Comparison of ENCODE assay signal across 12 mouse cellular contexts in genomic region chr8:3277266-3277665, GRCm38 (mm10). TPM values are rescaled to one million over a fixed set of nuclear protein-coding genes. Genes with fewer than 3 reads are reported as not detected.
DNase-seq lines count a peak whose midpoint lies in the region; ATAC-seq and TF ChIP-seq lines count a peak whose summit lies in the region.
"Had no signal": no experiment of that assay in that cellular context is flagged by ENCODE, and none has a peak within 500 bp of the region (broad histone marks: within the 10 kb centered on the region; RNA-seq: fewer than 3 reads in every experiment).

No protein-coding gene starts in this region.

- H3K4me2 ChIP-seq in heart, embryonic 12.5 days, result peak overlapping the region; percentile 90
- peak overlapping the region; percentile 92 for H3K4me2 ChIP-seq in hindbrain, embryonic 13.5 days

- H3K9ac ChIP-seq in heart, embryonic 12.5 days, result no peak overlapping the region
- no peak overlapping the region for H3K9ac ChIP-seq in hindbrain, embryonic 13.5 days
- H3K9ac ChIP-seq: limb, embryonic 15.5 days had no signal

- no peak for DNase-seq in heart, adult 8-10 months (ENCODE audit: low spot score)
- no peak for DNase-seq in midbrain, embryonic 10.5 days (ENCODE audit: low spot score)
- no peak for DNase-seq in thymus, postnatal 0 days (ENCODE audit: low spot score)
- DNase-seq in adrenal gland, postnatal 36 days, result no peak
- DNase-seq in ovary, postnatal 14 days (ENCODE audit: low spot score), result no peak
- DNase-seq: cerebellum, adult 9-10 months; kidney, postnatal 36 days had no signal

- no peak for TF ChIP-seq POLR2A in cortical plate, adult 2 months (IDR thresholded peaks at IDR 0.05; ENCODE audit: extremely low read depth, insufficient read depth, low read length)

- no peak for TF ChIP-seq CTCF in cortical plate, adult 2 months (IDR thresholded peaks at IDR 0.05; ENCODE audit: extremely low read depth, insufficient read depth, low read length)

- H3K27ac ChIP-seq in heart, embryonic 12.5 days (ENCODE audit: poor library complexity, severe bottlenecking), result no peak overlapping the region
- H3K27ac ChIP-seq in cortical plate, adult 2 months (ENCODE audit: insufficient read depth, low read length), result no peak overlapping the region
- no peak overlapping the region for H3K27ac ChIP-seq in hindbrain, embryonic 13.5 days
- H3K27ac ChIP-seq in midbrain, embryonic 10.5 days (replicated peaks), result no peak overlapping the region
- H3K27ac ChIP-seq: limb, embryonic 15.5 days had no signal

- peak overlapping the region; percentile 99; the same call in 1 of the 2 replicates for H3K4me3 ChIP-seq in heart, embryonic 12.5 days
- peak overlapping the region; percentile 17; the same call in 1 of the 2 replicates for H3K4me3 ChIP-seq in cortical plate, adult 2 months (ENCODE audit: insufficient read depth, low read length)
- peak overlapping the region; percentile 98 for H3K4me3 ChIP-seq in hindbrain, embryonic 13.5 days
- H3K4me3 ChIP-seq in midbrain, embryonic 10.5 days, result peak overlapping the region; percentile 89; the same call in 1 of the 2 replicates

- H3K9me3 ChIP-seq in heart, embryonic 12.5 days (replicated peaks), result no peaks in the 10 kb centered on the region; the same call in 1 of the 2 replicates
- no peaks in the 10 kb centered on the region for H3K9me3 ChIP-seq in hindbrain, embryonic 13.5 days
- H3K9me3 ChIP-seq in midbrain, embryonic 10.5 days (replicated peaks), result no peaks in the 10 kb centered on the region; the same call in 1 of the 2 replicates
- H3K9me3 ChIP-seq: limb, embryonic 15.5 days had no signal

- H3K27me3 ChIP-seq in heart, embryonic 12.5 days (replicated peaks), result no peaks in the 10 kb centered on the region
- H3K27me3 ChIP-seq in hindbrain, embryonic 13.5 days, result no peaks in the 10 kb centered on the region
- H3K27me3 ChIP-seq in midbrain, embryonic 10.5 days (ENCODE audit: low read depth, poor library complexity, severe bottlenecking), result no peaks in the 10 kb centered on the region
- H3K27me3 ChIP-seq: limb, embryonic 15.5 days had no signal

- peaks cover 33% of the 10 kb centered on the region for H3K4me1 ChIP-seq in heart, embryonic 12.5 days (replicated peaks)
- peaks cover 12% of the 10 kb centered on the region for H3K4me1 ChIP-seq in cortical plate, adult 2 months (ENCODE audit: control insufficient read depth, insufficient read depth, low read length)
- H3K4me1 ChIP-seq in hindbrain, embryonic 13.5 days (replicated peaks), result peaks cover 42% of the 10 kb centered on the region
- peaks cover 29% of the 10 kb centered on the region for H3K4me1 ChIP-seq in midbrain, embryonic 10.5 days

- no peak for ATAC-seq in heart, embryonic 12.5 days (ENCODE audit: insufficient number of reproducible peaks, low FRiP score)
- ATAC-seq in hindbrain, embryonic 13.5 days (ENCODE audit: low FRiP score), result no peak
- ATAC-seq: CD4-positive, CD25-positive, alpha-beta regulatory T cell, adult 4 months had no signal

- H3K36me3 ChIP-seq in heart, embryonic 12.5 days, result peaks cover 12% of the 10 kb centered on the region
- H3K36me3 ChIP-seq in hindbrain, embryonic 13.5 days, result peaks cover 8% of the 10 kb centered on the region
- H3K36me3 ChIP-seq in midbrain, embryonic 10.5 days, result 0 out of 2 replicates have a peak, but pooled peaks cover 8% of the 10 kb centered on the region

- 90% methylated on average over 9 of the region's 9 CpGs for WGBS in heart, embryonic 12.5 days
- WGBS in hindbrain, embryonic 13.5 days, result 97% methylated on average over 9 of the region's 9 CpGs
- 97% methylated on average over 9 of the region's 9 CpGs for WGBS in midbrain, embryonic 10.5 days

RNA-seq across cellular contexts. Expression of gene Insr, which starts 2.2 kb away (rescaled TPM):
- 48.6 and 48.8 TPM in 2 replicates for polyA plus RNA-seq in heart, embryonic 12.5 days (2016; fragmentation: Nextera tagmentation; extraction: Ambion mirVana)
- 100 to 1,000 TPM; 117 to 175 (median 143) TPM for total RNA-seq in heart, adult 8-10 months (2022)
- 15.1 TPM in 2 replicates for polyA plus RNA-seq in cortical plate, adult 2 months (2012; rRNA removed)
- 54.5 and 56.1 TPM in 2 replicates for polyA plus RNA-seq in hindbrain, embryonic 13.5 days (2015; fragmentation: Nextera tagmentation; extraction: Ambion mirVana)
- polyA plus RNA-seq in midbrain, embryonic 10.5 days (2016; fragmentation: Nextera tagmentation; extraction: Ambion mirVana), result 21.9 and 26.3 TPM in 2 replicates
- 17.3 and 24.4 TPM in 2 replicates for polyA plus RNA-seq in thymus, postnatal 0 days (2015; fragmentation: Nextera tagmentation; extraction: Ambion mirVana)
- 100 to 1,000 TPM; 134 to 182 TPM for total RNA-seq in adrenal gland, postnatal 36 days (2021)

Comparison
In these comparisons a context has a peak if more than half of its experiments do, and no peak if none do; other contexts are left out.
1. H3K4me3 ChIP-seq: peak in every context shown above with its lines; median percentile 99 in heart, embryonic 12.5 days; 98 in hindbrain, embryonic 13.5 days; 89 in midbrain, embryonic 10.5 days; 17 in cortical plate, adult 2 months.